Mouse (Mus musculus) gastrocnemius, postnatal 36 days (tissue): ENCODE results near the gene Hfm1. TPM values are rescaled to one million over a fixed set of nuclear protein-coding genes. Genes with fewer than 3 reads are reported as not detected.

Source experiments
- microRNA-seq, 2 experiments: library from miRNA; unstranded; fragments of <30 nt; microRNA quantifications; one replicate each; pipeline ENCODE4 v1.2.0; 2021
- total RNA-seq, 2 experiments: library from RNA; stranded (reverse); gene quantifications; 2 replicates each; pipeline ENCODE4 v1.2.3; 2021

The Hfm1 gene
- total RNA-seq, 2 experiments from 2014 or later: not detected

Small RNAs within 50 kb of the gene (microRNA-seq; reads per million reads assigned to microRNA genes)
- 0 reads per million in 2 experiments for gene Gm27527

Other genes starting within 250 kb of the Hfm1 start
- 10 to 100 TPM; 37.7 to 44.1 TPM for gene Zfp644, start 229.0 kb downstream of the Hfm1 start, total RNA-seq
- gene Cdc7, start 38.0 kb upstream of the Hfm1 start, total RNA-seq: under 1 TPM; 0.49 to 0.51 TPM